Mouse (Mus musculus) liver, postnatal 0 days (tissue): ENCODE results near the gene Ninj2. TPM values are rescaled to one million over a fixed set of nuclear protein-coding genes. Genes with fewer than 3 reads are reported as not detected.

Source experiments
- ATAC-seq: fragments of 200-750 bp; cut with Nextera tagmentation; 2 replicates; pipeline ENCODE4 v1.8.0; 2017; ENCODE audit warnings: mild to moderate bottlenecking, moderate library complexity
- DNase-seq: peaks from one replicate; pipeline ENCODE4 v3.0.0-alpha.2; 2016
- H3K27ac ChIP-seq: fragments of 300-500 bp; sonication (generic); 2 replicates; pipeline ENCODE4 v1.5.1; 2014; ENCODE audit warnings: antibody characterized with exemption, moderate library complexity, mild to moderate bottlenecking, low read depth
- H3K27me3 ChIP-seq: fragments of 300-500 bp; sonication (generic); 2 replicates; pipeline ENCODE4 v1.6.1; 2014; ENCODE audit warnings: low read length, control low read depth, mixed read lengths; ENCODE audit not compliant: insufficient read depth
- H3K36me3 ChIP-seq: fragments of 300-500 bp; sonication (generic); replicated peaks from 2 replicates; pipeline ENCODE4 v1.6.1; 2014; ENCODE audit warnings: mild to moderate bottlenecking, control low read depth, low read length, moderate library complexity, mixed read lengths; ENCODE audit not compliant: insufficient read depth
- H3K4me1 ChIP-seq: fragments of 300-500 bp; sonication (generic); 2 replicates; pipeline ENCODE4 v1.6.1; 2014; ENCODE audit warnings: antibody characterized with exemption, mild to moderate bottlenecking, control low read depth; ENCODE audit not compliant: insufficient read depth
- H3K4me2 ChIP-seq: fragments of 300-500 bp; sonication (generic); 2 replicates; pipeline ENCODE4 v1.6.1; 2014; ENCODE audit warnings: low read depth, mild to moderate bottlenecking, low read length, moderate library complexity, mixed read lengths
- H3K4me3 ChIP-seq: fragments of 300-500 bp; sonication (generic); 2 replicates; pipeline ENCODE4 v1.5.1; 2014; ENCODE audit warnings: low read depth, low read length
- H3K9ac ChIP-seq: fragments of 300-500 bp; sonication (generic); replicated peaks from 2 replicates; pipeline ENCODE4 v1.6.1; 2014; ENCODE audit warnings: mild to moderate bottlenecking, moderate library complexity
- H3K9me3 ChIP-seq: fragments of 300-500 bp; sonication (generic); 2 replicates; pipeline ENCODE4 v1.6.1; 2016; ENCODE audit warnings: mild to moderate bottlenecking, control low read depth, low read length, mixed read lengths
- CTCF ChIP-seq: sonication (generic); IDR thresholded peaks from 2 replicates; pipeline ENCODE4 v1.5.1; 2016; ENCODE audit warnings: antibody characterized with exemption, low read depth
- EP300 ChIP-seq: IDR thresholded peaks from 2 replicates; pipeline ENCODE4 v1.6.1; 2016; ENCODE audit warnings: antibody characterized with exemption, low read depth, mild to moderate bottlenecking
- WGBS: fragments of 180-500 bp; shearing (Covaris S2); extraction: QIAGEN DNeasy Blood & Tissue Kit; methylation state at CpG from one replicate; pipeline ENCODE4 v1.1.7; 2014; ENCODE audit not compliant: insufficient replicate concordance; 5-methylcytosine and 5-hydroxymethylcytosine counted together
- polyA plus RNA-seq: library from polyadenylated mRNA; unstranded; fragments of >200 nt; fragmentation: Nextera tagmentation; extraction: Ambion mirVana; gene quantifications from 2 replicates; pipeline ENCODE4 v1.2.1, GENCODE M21; 2015

Ninj2 gene
- polyA plus RNA-seq, 1 experiment from 2014 or later = 0.31 TPM

DNA sequence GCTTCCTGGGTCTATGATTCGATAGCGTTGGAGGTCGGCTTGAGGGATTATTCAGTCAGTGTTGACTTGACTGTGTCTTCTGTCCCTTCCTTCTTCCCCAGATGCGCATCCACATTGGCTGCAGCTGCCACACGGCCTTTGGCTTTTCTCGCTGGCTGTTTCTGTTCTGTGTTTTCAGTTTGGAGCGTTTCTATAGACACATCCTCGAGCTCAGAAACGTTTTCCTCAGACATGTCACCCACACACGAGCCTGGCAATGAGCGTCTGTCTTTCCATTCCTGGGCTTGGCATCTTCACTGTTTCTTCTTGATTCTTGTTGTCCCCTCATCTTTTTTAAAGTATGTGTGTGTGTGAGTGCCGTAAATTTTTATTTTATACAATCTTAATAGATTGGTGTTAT is 8.1 kb downstream of the Ninj2 start:
- DNase-seq (no peak), ATAC-seq (no peak)
- Histone ChIP-seq H3K9ac (no peak overlapping the region), H3K4me3 (no peak overlapping the region), H3K27ac (no peak overlapping the region), H3K27me3 (no peaks in the 10 kb centered on the region), H3K4me2 (no peak overlapping the region), H3K9me3 (no peaks in the 10 kb centered on the region), H3K36me3 (no peaks in the 10 kb centered on the region), H3K4me1 (peaks cover 2% of the 10 kb centered on the region; the same call in 1 of the 2 replicates)
- 78% methylated on average over 12 of the region's 12 CpGs for WGBS
- TF ChIP-seq EP300 = no peak
- TF ChIP-seq CTCF = no peak

DNA sequence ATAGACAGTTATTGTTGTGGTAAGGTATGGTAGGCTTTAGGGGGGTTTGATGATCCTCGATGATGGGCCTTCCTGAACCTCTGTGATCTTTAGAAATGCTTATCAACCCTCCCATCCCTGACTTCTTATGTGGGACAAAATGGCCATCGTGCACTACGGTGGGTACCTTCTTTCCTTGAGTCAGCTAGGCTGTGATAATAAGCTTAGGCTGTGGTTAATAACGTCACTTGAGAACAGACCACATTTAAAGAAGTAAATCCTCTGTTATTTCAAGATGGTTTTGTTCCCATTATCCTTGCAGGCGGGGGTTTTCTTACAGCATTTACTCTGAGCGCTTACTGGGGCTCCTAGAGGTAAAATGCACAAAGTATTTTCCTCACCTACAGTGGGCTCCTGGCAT is 8.8 kb downstream of the Ninj2 start:
- DNase-seq (no peak), ATAC-seq (no peak)
- Histone ChIP-seq H3K36me3 (no peaks in the 10 kb centered on the region), H3K4me1 (peaks cover 2% of the 10 kb centered on the region; the same call in 1 of the 2 replicates), H3K9ac (no peak overlapping the region), H3K27me3 (no peaks in the 10 kb centered on the region), H3K9me3 (no peaks in the 10 kb centered on the region), H3K4me2 (no peak overlapping the region), H3K27ac (no peak overlapping the region), H3K4me3 (no peak overlapping the region)
- TF ChIP-seq EP300 = no peak
- TF ChIP-seq CTCF = no peak
- WGBS = 53% methylated on average over 6 of the region's 6 CpGs

DNA sequence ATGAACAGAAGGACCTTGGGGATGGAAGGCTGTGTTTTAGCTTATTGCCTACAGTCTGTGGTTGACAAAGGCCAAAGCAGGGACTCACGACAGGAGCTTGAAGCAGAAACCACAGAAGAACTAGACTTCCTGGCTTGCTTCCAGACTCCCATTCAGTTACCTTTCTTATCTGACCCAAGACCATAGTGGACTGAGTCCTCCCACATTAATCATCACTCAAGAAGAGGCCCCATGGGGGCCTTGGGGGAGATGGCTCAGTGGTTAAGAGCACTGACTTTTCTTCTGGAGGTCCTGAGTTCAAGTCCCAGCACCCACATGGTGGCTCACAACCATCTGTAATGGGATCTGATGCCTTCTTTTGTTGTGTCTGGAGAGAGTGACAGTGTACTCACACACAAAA is 10.0 kb downstream of the Ninj2 start:
- Histone ChIP-seq H3K27ac (no peak overlapping the region), H3K27me3 (no peaks in the 10 kb centered on the region), H3K36me3 (no peaks in the 10 kb centered on the region), H3K9ac (no peak overlapping the region), H3K4me1 (peaks cover 2% of the 10 kb centered on the region; the same call in 1 of the 2 replicates), H3K4me2 (no peak overlapping the region), H3K4me3 (no peak overlapping the region), H3K9me3 (no peaks in the 10 kb centered on the region)
- 13% methylated on average over 1 of the region's 1 CpGs for WGBS
- ATAC-seq (no peak), DNase-seq (no peak)
- TF ChIP-seq EP300 (no peak), CTCF (no peak)

GRCm38 (mm10) chr6:120105055-120105454 is 11.9 kb downstream of the Ninj2 start:
- Histone ChIP-seq H3K4me1 (peaks cover 2% of the 10 kb centered on the region; the same call in 1 of the 2 replicates), H3K36me3 (no peaks in the 10 kb centered on the region), H3K4me3 (no peak overlapping the region), H3K4me2 (no peak overlapping the region), H3K9me3 (no peaks in the 10 kb centered on the region), H3K27me3 (no peaks in the 10 kb centered on the region), H3K27ac (no peak overlapping the region), H3K9ac (no peak overlapping the region)
- ATAC-seq (no peak), DNase-seq (no peak)
- no peak for TF ChIP-seq EP300
- no peak for TF ChIP-seq CTCF

DNA sequence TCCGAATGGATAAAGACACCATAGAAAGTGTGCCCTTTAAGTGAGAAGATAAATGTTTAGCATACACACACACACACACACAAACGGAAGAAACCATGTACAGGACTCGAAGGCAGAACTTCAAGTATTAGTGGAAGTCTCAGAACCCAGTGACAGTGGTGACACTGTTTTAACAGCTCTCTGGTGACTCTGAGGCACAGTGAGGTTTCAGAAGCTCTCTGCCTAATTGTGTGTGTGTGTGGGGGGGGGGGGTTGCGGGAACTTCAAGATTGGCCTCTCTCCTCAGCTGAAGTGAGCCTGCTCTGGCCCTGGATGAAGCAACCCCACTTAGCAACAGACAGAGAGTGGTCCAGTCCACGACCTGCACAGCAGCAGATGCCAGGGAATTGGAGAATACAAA is 14.4 kb downstream of the Ninj2 start:
- TF ChIP-seq EP300 = no peak
- no peak for TF ChIP-seq CTCF
- Histone ChIP-seq H3K27ac (no peak overlapping the region), H3K27me3 (no peaks in the 10 kb centered on the region)

DNA sequence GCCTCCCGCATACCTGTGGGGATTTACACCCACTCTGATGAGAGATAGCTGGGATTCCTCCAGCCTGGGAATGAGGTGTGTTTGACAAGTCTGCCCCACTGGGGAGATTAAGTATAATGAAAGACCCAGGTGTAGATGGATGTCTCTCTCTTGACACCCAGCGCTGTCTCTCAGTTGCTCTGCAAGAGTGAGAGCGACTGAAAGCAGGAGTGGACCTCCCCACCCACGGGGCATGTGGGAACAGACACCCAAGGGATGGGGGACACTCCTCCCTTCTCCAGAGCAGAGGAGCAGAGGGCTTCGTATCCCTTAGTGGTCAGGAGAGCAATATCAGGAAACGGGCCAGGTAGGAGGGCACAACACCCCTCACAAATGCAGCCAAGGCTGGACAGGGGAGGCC is 14.9 kb downstream of the Ninj2 start:
- WGBS = 74% methylated on average over 6 of the region's 6 CpGs

More for the DNA sequence above, 14.4 kb downstream of the Ninj2 start:
- no peaks in the 10 kb centered on the region for H3K9me3 ChIP-seq
- H3K4me1 ChIP-seq = peaks cover 9% of the 10 kb centered on the region
- no peak overlapping the region for H3K4me3 ChIP-seq
- no peak for DNase-seq
- H3K9ac ChIP-seq = no peak overlapping the region
- ATAC-seq = no peak
- H3K36me3 ChIP-seq = no peaks in the 10 kb centered on the region
- 67% methylated on average over 5 of the region's 5 CpGs for WGBS
- no peak overlapping the region for H3K4me2 ChIP-seq

DNA sequence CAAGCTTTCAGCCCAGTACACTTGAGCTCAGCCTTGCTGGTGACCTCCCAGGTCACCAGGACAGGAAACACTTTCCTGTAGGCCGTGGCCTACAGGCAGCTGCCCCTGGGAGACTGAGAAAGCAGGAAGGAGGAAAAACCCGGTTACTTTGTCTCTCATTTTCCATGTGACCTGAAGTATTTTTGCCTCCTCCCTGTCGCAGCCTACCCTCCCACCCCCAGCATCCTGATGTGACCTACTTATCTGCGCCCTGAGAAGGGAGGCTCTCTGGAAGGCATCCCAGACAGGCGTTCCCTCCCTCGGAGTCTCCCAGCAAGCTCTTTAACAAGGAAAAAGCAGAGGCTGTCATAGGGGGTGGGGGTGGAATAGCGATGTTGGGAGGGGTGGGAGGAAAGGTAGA is 16.0 kb downstream of the Ninj2 start:
- no peak overlapping the region for H3K4me2 ChIP-seq
- ATAC-seq (peak; percentile 19; the same call in 1 of the 2 replicates), DNase-seq (peak; percentile 22)
- H3K4me3 ChIP-seq = no peak overlapping the region
- WGBS = 46% methylated on average over 7 of the region's 7 CpGs
- TF ChIP-seq CTCF (no peak), EP300 (no peak)
- peaks cover 17% of the 10 kb centered on the region; the same call in 1 of the 2 replicates for H3K4me1 ChIP-seq
- no peak overlapping the region for H3K9ac ChIP-seq
- no peak overlapping the region for H3K27ac ChIP-seq
- no peaks in the 10 kb centered on the region for H3K9me3 ChIP-seq
- H3K27me3 ChIP-seq = no peaks in the 10 kb centered on the region
- H3K36me3 ChIP-seq = no peaks in the 10 kb centered on the region

More for the DNA sequence above, 14.9 kb downstream of the Ninj2 start:
- H3K27me3 ChIP-seq = no peaks in the 10 kb centered on the region
- no peak overlapping the region for H3K9ac ChIP-seq
- TF ChIP-seq CTCF = no peak
- no peak for TF ChIP-seq EP300
- H3K9me3 ChIP-seq = no peaks in the 10 kb centered on the region
- no peak overlapping the region for H3K27ac ChIP-seq
- H3K36me3 ChIP-seq = no peaks in the 10 kb centered on the region
- no peak overlapping the region for H3K4me3 ChIP-seq
- no peak for ATAC-seq
- no peak overlapping the region for H3K4me2 ChIP-seq
- DNase-seq = no peak
- peaks cover 9% of the 10 kb centered on the region for H3K4me1 ChIP-seq
